Mouse (Mus musculus) cerebellum, adult 9-10 months (tissue): ENCODE results near the gene Plxnb1.

Experiments
- DNase-seq: peaks from one replicate; pipeline ENCODE4 v3.0.0; 2022

Gene Plxnb1

GRCm38 (mm10) chr9:109095137-109095982 is at the start of gene Plxnb1:
Gene Plxnb1, plus strand, starts transcription at chr9:109095389.
- peak; percentile 48 for DNase-seq

GRCm38 (mm10) chr9:109046306-109046705 is 48.9 kb upstream of the Plxnb1 start:
- DNase-seq, result peak; percentile 65

- DNase-seq, result no peak
These were observed 45.9 kb upstream of the Plxnb1 start for GRCm38 (mm10) chr9:109049316-109049715.

- no peak for DNase-seq
These were observed 45.1 kb upstream of the Plxnb1 start for GRCm38 (mm10) chr9:109049996-109050673.

GRCm38 (mm10) chr9:109050674-109050997 is 44.6 kb upstream of the Plxnb1 start:
- no peak for DNase-seq

- no peak for DNase-seq
These were observed 44.1 kb upstream of the Plxnb1 start for GRCm38 (mm10) chr9:109051011-109051501.

- DNase-seq, result no peak
These were observed 43.3 kb upstream of the Plxnb1 start for GRCm38 (mm10) chr9:109051651-109052489.

GRCm38 (mm10) chr9:109052490-109053260 is 42.5 kb upstream of the Plxnb1 start:
- no peak for DNase-seq

GRCm38 (mm10) chr9:109053366-109053765 is 41.8 kb upstream of the Plxnb1 start:
- no peak for DNase-seq

GRCm38 (mm10) chr9:109053851-109054250 is 41.3 kb upstream of the Plxnb1 start:
- no peak for DNase-seq

GRCm38 (mm10) chr9:109054712-109055111 is 40.5 kb upstream of the Plxnb1 start:
- DNase-seq, result peak; percentile 78

- DNase-seq, result peak; percentile 54
These were observed 39.7 kb upstream of the Plxnb1 start for GRCm38 (mm10) chr9:109055271-109056030.

- DNase-seq, result no peak
These were observed 39.0 kb upstream of the Plxnb1 start for GRCm38 (mm10) chr9:109056081-109056690.

- DNase-seq, result no peak
These were observed 38.3 kb upstream of the Plxnb1 start for GRCm38 (mm10) chr9:109056916-109057315.

GRCm38 (mm10) chr9:109057543-109057942 is 37.6 kb upstream of the Plxnb1 start:
- no peak for DNase-seq

GRCm38 (mm10) chr9:109058006-109058765 is 37.0 kb upstream of the Plxnb1 start:
- DNase-seq, result no peak

- DNase-seq, result peak; percentile 91
These were observed 35.9 kb upstream of the Plxnb1 start, which contains the start of gene Trex1 for GRCm38 (mm10) chr9:109059136-109059903. Gene Trex1, minus strand, starts transcription at chr9:109059734.

- peak; percentile 60 for DNase-seq
These were observed 34.8 kb upstream of the Plxnb1 start for GRCm38 (mm10) chr9:109060184-109060897.

GRCm38 (mm10) chr9:109060898-109061295 is 34.3 kb upstream of the Plxnb1 start:
- DNase-seq, result no peak
